Mouse (Mus musculus): ENCODE data around the gene Flywch1.

The Flywch1 gene

GRCm38 (mm10) chr17:23744076-23744475 lies 27.3 kb downstream of the Flywch1 start:
- DNase-seq (ENCODE audit: low read depth, low spot score) = no peak

DNA sequence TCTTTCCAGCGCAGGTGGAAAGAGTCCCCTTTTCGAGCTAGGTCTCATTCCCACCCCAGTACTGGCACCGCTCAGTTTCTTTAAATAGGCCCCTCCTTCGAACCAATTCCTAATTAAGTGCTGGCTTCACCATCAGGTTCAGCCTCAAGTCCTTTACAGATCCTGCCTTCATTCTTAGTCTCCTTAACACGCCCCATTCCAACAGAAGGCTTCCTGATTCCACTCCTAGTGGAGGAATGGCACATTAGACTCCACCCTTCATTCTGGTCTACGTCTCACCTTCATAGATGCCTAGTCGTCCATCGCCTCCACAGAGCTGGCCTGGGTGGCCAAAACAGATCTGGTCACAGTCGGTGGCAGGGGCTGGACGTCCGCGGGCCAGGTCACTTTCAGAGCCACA lies 28.5 kb downstream of the Flywch1 start:
- no peak for DNase-seq (ENCODE audit: low read depth, low spot score)

- no peak for DNase-seq (ENCODE audit: low read depth, low spot score)
These were observed 29.1 kb downstream of the Flywch1 start for GRCm38 (mm10) chr17:23742210-23742793.

- no peak for DNase-seq (ENCODE audit: low read depth, low spot score)
These were observed 29.8 kb downstream of the Flywch1 start for GRCm38 (mm10) chr17:23741359-23742209.

DNA sequence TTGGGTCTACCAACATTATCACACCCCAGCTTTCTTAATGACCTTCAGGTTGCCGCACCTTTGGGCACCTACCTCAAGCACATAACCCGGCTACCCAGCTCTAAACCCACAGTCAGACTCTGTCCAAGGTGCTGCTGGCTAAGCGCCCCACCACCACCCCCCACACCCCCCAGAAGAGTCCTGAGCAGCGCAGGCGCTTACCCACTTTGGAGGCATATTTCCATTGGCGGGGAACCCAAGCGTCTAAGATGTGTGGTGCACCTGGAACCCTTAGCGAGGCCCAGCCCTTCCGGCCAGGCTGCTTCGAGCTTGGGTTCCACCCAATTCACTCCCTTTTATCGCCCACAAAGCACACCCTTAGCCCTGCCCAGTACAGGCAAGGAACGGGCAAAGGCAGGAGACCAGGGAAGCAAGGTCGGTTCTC lies 30.8 kb downstream of the Flywch1 start, which contains the start of gene Paqr4:
Gene Paqr4 (minus strand): TSS at position 270 of the 424 bp plus-strand sequence.
- no peak for DNase-seq (ENCODE audit: low read depth, low spot score)

GRCm38 (mm10) chr17:23740136-23740584 lies 31.2 kb downstream of the Flywch1 start:
- peak; percentile 90 for DNase-seq (ENCODE audit: low read depth, low spot score)

DNA sequence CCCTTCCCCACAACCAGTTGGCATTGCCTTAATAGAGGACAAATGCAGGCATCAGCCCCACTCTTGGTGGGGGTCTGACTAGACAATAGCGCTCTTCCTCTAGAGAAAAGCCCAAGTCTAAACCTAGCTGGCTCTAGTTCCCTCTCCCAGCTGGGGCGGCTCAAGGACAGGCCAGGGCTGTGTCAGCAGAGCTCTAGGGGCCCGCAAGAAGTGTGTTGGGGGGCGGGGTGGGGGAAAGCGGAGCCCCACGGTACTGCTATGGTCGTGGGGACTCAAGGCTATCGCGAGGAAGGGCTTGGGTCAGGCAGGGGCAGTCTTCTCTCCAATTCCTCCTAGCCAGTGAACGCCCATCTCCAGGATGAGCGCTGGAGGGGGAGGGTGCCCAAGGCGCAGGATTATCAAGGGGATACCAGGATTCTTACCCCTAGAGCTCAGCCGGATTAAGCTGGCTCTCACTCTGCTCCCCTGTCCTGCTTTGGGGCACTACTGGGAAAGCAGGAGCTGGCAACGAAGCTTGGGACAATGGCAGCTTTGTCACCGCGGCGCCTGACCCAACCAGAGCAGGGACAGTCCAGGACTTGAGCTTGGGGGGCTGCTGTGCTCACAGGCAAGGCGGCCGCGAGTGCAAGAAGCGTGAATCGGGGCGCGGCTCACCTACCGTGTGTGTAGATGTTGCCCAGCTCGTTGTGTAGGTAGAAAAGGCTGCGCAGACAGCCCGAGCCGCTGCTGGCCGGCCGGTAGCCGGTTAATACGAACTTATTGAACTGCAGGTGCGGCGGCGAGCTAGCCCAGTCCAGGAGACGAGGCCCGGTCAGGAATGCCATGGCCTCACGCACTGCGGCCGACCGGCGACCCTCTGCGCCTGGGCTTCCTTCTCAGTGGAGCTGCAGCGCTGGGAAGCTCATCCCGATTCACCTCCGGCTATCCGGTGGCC lies 31.9 kb downstream of the Flywch1 start:
- no peak for DNase-seq (ENCODE audit: low read depth, low spot score)

DNA sequence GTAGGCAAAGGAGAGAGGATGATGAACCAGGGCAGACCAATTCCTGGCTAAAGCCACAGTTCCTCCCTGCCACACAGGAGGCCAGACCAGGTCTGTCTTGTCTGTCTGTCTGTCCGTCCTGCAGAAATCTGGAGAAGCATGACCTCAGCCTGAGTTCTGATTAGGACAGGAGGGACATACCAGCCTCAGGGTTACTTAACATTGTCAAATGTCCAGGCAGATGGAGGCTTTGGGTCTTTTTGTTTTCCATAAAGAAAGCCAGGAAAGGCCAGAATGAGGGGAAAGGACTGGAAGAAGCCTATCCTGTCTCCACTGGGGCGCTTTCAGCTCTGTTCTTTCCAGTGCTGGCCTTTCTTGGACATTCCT lies 32.6 kb downstream of the Flywch1 start:
- no peak for DNase-seq (ENCODE audit: low read depth, low spot score)

GRCm38 (mm10) chr17:23737493-23738445 lies 33.6 kb downstream of the Flywch1 start:
- no peak for DNase-seq (ENCODE audit: low read depth, low spot score)

DNA sequence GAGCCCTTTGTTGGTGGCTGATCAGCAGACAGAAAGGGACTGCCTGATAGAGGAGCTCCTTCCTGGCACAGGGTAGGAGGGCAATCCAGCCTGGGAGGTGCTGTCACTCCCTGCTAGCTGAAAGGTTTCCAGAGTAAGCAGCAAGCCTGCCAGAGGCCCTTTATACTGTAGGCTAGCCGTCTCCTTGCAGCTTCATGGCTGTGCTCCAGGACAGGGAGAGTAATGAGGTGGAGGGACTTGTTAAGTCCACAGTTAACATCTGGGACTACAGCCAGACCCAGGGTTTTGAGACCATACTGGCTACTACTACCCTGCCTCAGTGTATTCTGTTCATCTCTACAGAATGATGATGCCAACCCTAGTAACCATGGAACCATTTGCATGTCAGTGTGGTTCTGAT lies 37.1 kb downstream of the Flywch1 start:
- no peak for DNase-seq (ENCODE audit: low read depth, low spot score)

DNA sequence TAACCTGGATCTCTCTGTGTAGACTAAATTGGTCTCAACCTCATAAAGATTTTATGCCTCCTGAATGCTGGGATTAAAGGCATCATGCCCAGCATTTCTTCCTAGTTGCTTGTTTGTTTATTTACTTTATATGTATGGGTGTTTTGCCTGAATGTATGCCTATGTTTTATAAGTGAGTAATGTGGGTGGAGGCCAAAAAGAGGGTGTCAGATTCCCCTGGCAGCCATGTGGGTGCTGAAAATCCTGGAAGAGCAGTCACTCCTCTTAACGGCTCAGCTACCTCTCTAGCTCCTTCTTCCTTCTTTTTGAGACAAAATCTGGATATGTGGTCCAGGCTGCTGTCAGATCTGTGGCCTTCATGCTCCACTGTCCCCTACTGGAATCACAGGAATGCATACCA lies 41.0 kb downstream of the Flywch1 start:
- no peak for DNase-seq (ENCODE audit: low read depth, low spot score)

- DNase-seq (ENCODE audit: low read depth, low spot score) = peak; percentile 43
These were observed 44.7 kb downstream of the Flywch1 start for GRCm38 (mm10) chr17:23726758-23727142.

DNA sequence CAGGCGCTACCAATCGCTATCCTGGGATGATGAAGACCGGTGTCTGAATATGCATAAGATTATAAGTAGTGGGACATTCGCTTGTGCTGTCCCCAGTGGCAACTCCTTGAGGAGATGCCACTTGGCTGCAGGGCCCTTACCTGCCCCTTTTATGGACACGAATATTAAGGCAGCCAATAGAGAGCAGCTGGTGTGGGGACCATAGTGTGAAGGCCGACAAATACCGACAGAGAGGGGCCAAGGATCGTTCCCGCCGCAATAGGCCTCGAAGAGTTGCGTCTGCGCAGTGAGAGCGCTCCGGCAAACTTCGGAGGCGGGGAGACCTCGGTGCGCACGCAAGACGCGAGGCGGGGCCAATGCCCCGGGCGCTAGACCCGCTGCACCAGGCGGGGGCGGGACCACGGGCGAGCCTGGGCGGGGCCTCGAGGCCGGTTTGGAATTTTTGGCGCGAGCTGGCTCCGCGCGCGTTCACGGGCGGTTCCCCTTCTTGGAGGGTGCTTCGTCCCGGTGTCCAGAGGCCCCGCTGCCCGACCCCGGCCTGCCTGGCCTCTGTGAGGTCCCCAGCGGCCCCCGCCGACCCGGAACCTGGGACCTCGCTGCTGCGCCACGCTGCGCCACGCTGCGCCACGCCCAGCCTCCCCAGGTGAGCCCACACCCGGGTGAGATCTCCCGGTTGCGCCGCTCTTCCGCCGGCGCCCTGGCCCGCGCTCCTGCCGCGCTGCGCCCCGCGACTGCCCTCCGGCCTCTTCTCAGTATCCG lies 45.2 kb downstream of the Flywch1 start, which contains the start of gene Pkmyt1:
Gene Pkmyt1 (plus strand): TSS at position 338 of the 759 bp plus-strand sequence.
- DNase-seq (ENCODE audit: low read depth, low spot score) = peak; percentile 77

DNA sequence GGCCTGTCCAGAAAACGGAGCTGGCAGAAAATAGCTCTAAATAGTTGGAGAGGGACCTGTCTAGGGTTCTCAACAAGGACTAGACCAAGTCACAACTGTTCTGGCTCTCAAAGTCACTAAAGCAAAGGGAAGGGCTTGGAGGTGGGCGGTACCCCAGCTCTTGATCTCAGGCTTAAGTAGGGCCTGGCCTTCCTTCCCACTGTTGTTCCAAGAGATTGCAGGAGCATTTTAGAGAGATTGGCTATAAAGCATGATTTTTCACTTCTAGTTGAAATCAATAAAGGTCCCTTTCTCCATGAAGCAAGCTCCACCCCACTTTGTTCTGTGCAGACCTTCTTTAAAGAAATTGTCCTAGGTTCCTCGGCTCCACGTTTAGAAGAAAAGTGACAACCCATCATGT lies 45.9 kb downstream of the Flywch1 start:
- no peak for DNase-seq (ENCODE audit: low read depth, low spot score)

GRCm38 (mm10) chr17:23722376-23723125 lies 48.9 kb downstream of the Flywch1 start, which contains the start of gene 1520401A03Rik:
Gene 1520401A03Rik (minus strand): TSS chr17:23722783.
- DNase-seq (ENCODE audit: low read depth, low spot score) = no peak

GRCm38 (mm10) chr17:23721886-23722285 lies 49.5 kb downstream of the Flywch1 start:
- no peak for DNase-seq (ENCODE audit: low read depth, low spot score)

- DNase-seq (ENCODE audit: low read depth, low spot score) = no peak
These were observed 51.9 kb downstream of the Flywch1 start for GRCm38 (mm10) chr17:23719455-23719854.

GRCm38 (mm10) chr17:23717003-23717402 lies 54.4 kb downstream of the Flywch1 start:
- DNase-seq (ENCODE audit: low read depth, low spot score) = no peak

GRCm38 (mm10) chr17:23706212-23706611 lies 65.2 kb downstream of the Flywch1 start:
- DNase-seq (ENCODE audit: low read depth, low spot score) = no peak

Data from telencephalon, adult 2 months (tissue).